Mouse (Mus musculus): ENCODE results near the gene Dus3l. TPM values are rescaled to one million over a fixed set of nuclear protein-coding genes. Genes with fewer than 3 reads are reported as not detected.

Gene Dus3l
- polyA plus RNA-seq, 1 experiment from 2014 or later = 31.7 TPM

- H3K4me2 ChIP-seq (ENCODE audit: low read depth, low read length) = no peak overlapping the region
- H3K4me3 ChIP-seq (ENCODE audit: low read length) = no peak overlapping the region
- ATAC-seq (replicated peaks; ENCODE audit: extremely low read depth, insufficient read depth, low FRiP score) = no peak
- 0 out of 2 replicates have a peak, but pooled peaks cover 5% of the 10 kb centered on the region for H3K9me3 ChIP-seq (replicated peaks; ENCODE audit: control insufficient read depth, low read length)
- peaks cover 29% of the 10 kb centered on the region for H3K4me1 ChIP-seq (ENCODE audit: control insufficient read depth, insufficient read depth, low read length)
- no peak overlapping the region for H3K27ac ChIP-seq (ENCODE audit: low read length)
- 64% methylated on average over 7 of the region's 7 CpGs for WGBS
- H3K36me3 ChIP-seq (ENCODE audit: control insufficient read depth, insufficient read depth) = no peaks in the 10 kb centered on the region
- H3K9ac ChIP-seq (ENCODE audit: low read length) = no peak overlapping the region
- H3K27me3 ChIP-seq (ENCODE audit: control insufficient read depth, insufficient read depth, low read length) = peaks cover 27% of the 10 kb centered on the region
These were observed 5.3 kb upstream of the Dus3l start for GRCm38 (mm10) chr17:56759261-56759660.

DNA sequence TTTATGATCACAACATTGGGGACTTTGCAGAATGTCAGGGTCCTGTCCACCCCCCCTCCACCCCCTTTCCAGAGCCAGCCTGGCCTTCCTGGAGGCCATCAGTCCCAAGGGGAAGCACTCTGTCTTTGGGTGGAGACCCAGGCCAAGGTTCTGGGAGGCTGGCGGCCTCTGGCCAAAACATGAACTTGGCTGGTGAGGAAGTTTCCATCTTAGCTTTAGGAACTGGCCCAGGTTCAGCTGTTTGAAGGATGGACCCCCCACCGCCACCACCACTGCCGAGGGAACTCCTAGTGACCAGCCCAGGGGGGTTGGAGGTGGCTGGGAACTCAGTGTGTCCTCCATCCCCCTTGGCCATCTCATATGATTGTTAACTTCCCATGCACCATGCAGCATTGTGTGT, 3.5 kb upstream of the Dus3l start:
- no peak for ATAC-seq (replicated peaks; ENCODE audit: extremely low read depth, insufficient read depth, low FRiP score)
- H3K27me3 ChIP-seq (ENCODE audit: control insufficient read depth, insufficient read depth, low read length) = peaks cover 9% of the 10 kb centered on the region
- no peak overlapping the region; the same call in 1 of the 2 replicates for H3K27ac ChIP-seq (ENCODE audit: low read length)
- H3K36me3 ChIP-seq (ENCODE audit: control insufficient read depth, insufficient read depth) = no peaks in the 10 kb centered on the region
- WGBS = 63% methylated on average over 3 of the region's 3 CpGs
- no peak overlapping the region for H3K4me2 ChIP-seq (ENCODE audit: low read depth, low read length)
- H3K4me1 ChIP-seq (ENCODE audit: control insufficient read depth, insufficient read depth, low read length) = peaks cover 34% of the 10 kb centered on the region
- no peak overlapping the region for H3K4me3 ChIP-seq (ENCODE audit: low read length)
- H3K9me3 ChIP-seq (replicated peaks; ENCODE audit: control insufficient read depth, low read length) = 0 out of 2 replicates have a peak, but pooled peaks cover 5% of the 10 kb centered on the region
- H3K9ac ChIP-seq (ENCODE audit: low read length) = no peak overlapping the region

DNA sequence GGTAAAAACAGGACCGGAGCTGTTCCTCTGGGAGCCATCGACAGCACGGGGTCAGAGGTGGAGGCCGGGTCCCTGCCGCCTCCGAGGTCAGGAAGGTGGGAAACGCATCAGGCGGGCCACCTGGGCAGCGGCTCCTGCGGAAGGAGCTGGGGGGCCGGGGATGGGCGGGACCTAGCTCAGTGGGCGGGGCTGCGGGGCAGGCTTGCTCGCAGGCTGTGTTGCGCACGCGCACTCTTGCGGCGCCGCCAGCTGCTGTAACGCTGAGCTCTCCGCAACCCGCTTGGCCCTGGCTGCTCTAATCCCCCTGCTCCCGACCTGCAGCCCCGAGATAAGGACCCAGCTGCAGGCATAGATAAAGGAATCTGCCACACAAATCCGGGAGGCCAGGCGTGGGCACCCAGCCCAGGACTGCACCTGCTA, 2.6 kb upstream of the Dus3l start:
- H3K4me3 ChIP-seq (ENCODE audit: low read length) = peak overlapping the region; percentile 55
- peak overlapping the region; percentile 78 for H3K4me2 ChIP-seq (ENCODE audit: low read depth, low read length)
- H3K36me3 ChIP-seq (ENCODE audit: control insufficient read depth, insufficient read depth) = peaks cover 4% of the 10 kb centered on the region
- H3K27ac ChIP-seq (ENCODE audit: low read length) = peak overlapping the region; percentile 89
- H3K27me3 ChIP-seq (ENCODE audit: control insufficient read depth, insufficient read depth, low read length) = peaks cover under 1% of the 10 kb centered on the region
- 0 out of 2 replicates have a peak, but pooled peaks cover 5% of the 10 kb centered on the region for H3K9me3 ChIP-seq (replicated peaks; ENCODE audit: control insufficient read depth, low read length)
- peaks cover 31% of the 10 kb centered on the region for H3K4me1 ChIP-seq (ENCODE audit: control insufficient read depth, insufficient read depth, low read length)
- H3K9ac ChIP-seq (ENCODE audit: low read length) = peak overlapping the region; percentile 72
- peak; percentile 37 for ATAC-seq (replicated peaks; ENCODE audit: extremely low read depth, insufficient read depth, low FRiP score)
- under 1% methylated on average over 27 of the region's 28 CpGs for WGBS

GRCm38 (mm10) chr17:56762769-56763731, 1.5 kb upstream of the Dus3l start:
- Histone ChIP-seq H3K27ac (ENCODE audit: low read length) (peak overlapping the region; percentile 89), H3K36me3 (ENCODE audit: control insufficient read depth, insufficient read depth) (peaks cover 13% of the 10 kb centered on the region), H3K27me3 (ENCODE audit: control insufficient read depth, insufficient read depth, low read length) (no peaks in the 10 kb centered on the region; the same call in 1 of the 2 replicates), H3K4me3 (ENCODE audit: low read length) (no peak overlapping the region), H3K9ac (ENCODE audit: low read length) (peak overlapping the region; percentile 72), H3K9me3 (replicated peaks; ENCODE audit: control insufficient read depth, low read length) (0 out of 2 replicates have a peak, but pooled peaks cover 5% of the 10 kb centered on the region), H3K4me2 (ENCODE audit: low read depth, low read length) (peak overlapping the region; percentile 78), H3K4me1 (ENCODE audit: control insufficient read depth, insufficient read depth, low read length) (peaks cover 25% of the 10 kb centered on the region)
- ATAC-seq (replicated peaks; ENCODE audit: extremely low read depth, insufficient read depth, low FRiP score) = no peak
- 39% methylated on average over 27 of the region's 27 CpGs for WGBS

DNA sequence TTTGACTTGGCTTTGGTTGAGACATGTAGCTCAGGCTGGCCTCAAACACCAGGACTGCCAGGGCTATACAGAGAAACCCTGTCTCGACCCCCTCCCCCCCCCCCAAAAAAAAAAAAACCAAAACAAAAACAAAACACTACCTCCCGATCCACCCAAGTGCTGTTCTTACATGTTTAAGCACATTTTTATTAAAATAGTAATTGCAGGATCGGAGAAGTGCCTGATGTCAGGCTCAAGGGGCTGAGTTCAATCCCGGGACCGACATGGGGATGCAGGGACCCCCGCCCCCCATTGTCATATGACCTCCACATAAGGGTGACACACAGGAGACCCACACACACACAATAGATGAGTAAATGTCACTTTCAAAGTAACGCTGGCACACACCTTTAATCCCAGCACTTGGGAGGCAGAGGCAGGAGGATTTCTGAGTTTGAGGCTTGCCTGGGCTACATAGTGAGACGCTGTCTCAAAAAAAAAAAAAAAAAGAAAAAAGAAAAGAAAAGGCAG, 761 bp upstream of the Dus3l start:
- WGBS = 68% methylated on average over 8 of the region's 8 CpGs
- Histone ChIP-seq H3K36me3 (ENCODE audit: control insufficient read depth, insufficient read depth) (peaks cover 21% of the 10 kb centered on the region), H3K27ac (ENCODE audit: low read length) (peak overlapping the region; percentile 99), H3K9ac (ENCODE audit: low read length) (peak overlapping the region; percentile 75), H3K9me3 (replicated peaks; ENCODE audit: control insufficient read depth, low read length) (0 out of 2 replicates have a peak, but pooled peaks cover 2% of the 10 kb centered on the region), H3K27me3 (ENCODE audit: control insufficient read depth, insufficient read depth, low read length) (no peaks in the 10 kb centered on the region), H3K4me1 (ENCODE audit: control insufficient read depth, insufficient read depth, low read length) (peaks cover 24% of the 10 kb centered on the region), H3K4me3 (ENCODE audit: low read length) (peak overlapping the region; percentile 91), H3K4me2 (ENCODE audit: low read depth, low read length) (peak overlapping the region; percentile 80)
- no peak for ATAC-seq (replicated peaks; ENCODE audit: extremely low read depth, insufficient read depth, low FRiP score)

DNA sequence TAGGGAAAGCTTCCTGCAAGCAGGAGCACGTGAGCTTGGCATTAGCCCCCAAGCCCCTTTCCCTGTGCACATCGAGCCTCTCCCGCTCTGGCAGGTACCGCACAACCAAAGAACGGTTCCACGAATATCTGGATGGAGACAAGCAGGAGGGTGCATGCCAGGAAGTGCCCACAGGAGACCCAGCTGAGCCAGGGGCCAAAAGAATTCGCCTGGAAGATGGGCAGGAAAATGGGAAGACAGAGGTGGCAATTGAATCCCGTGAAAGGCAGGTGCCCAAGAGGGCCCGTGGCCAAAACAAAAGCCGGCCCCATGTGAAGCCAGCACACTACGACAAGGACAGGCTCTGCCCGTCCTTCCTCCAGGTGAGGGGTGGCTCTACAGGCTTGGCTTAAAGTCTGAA, 874 bp downstream of the Dus3l start:
- ATAC-seq (replicated peaks; ENCODE audit: extremely low read depth, insufficient read depth, low FRiP score) = no peak
- H3K4me1 ChIP-seq (ENCODE audit: control insufficient read depth, insufficient read depth, low read length) = peaks cover 24% of the 10 kb centered on the region
- H3K9me3 ChIP-seq (replicated peaks; ENCODE audit: control insufficient read depth, low read length) = no peaks in the 10 kb centered on the region
- H3K27ac ChIP-seq (ENCODE audit: low read length) = peak overlapping the region; percentile 99
- H3K4me2 ChIP-seq (ENCODE audit: low read depth, low read length) = peak overlapping the region; percentile 80
- peaks cover 27% of the 10 kb centered on the region for H3K36me3 ChIP-seq (ENCODE audit: control insufficient read depth, insufficient read depth)
- H3K4me3 ChIP-seq (ENCODE audit: low read length) = peak overlapping the region; percentile 91
- no peaks in the 10 kb centered on the region for H3K27me3 ChIP-seq (ENCODE audit: control insufficient read depth, insufficient read depth, low read length)
- WGBS = 47% methylated on average over 12 of the region's 12 CpGs
- peak overlapping the region; percentile 95 for H3K9ac ChIP-seq (ENCODE audit: low read length)

DNA sequence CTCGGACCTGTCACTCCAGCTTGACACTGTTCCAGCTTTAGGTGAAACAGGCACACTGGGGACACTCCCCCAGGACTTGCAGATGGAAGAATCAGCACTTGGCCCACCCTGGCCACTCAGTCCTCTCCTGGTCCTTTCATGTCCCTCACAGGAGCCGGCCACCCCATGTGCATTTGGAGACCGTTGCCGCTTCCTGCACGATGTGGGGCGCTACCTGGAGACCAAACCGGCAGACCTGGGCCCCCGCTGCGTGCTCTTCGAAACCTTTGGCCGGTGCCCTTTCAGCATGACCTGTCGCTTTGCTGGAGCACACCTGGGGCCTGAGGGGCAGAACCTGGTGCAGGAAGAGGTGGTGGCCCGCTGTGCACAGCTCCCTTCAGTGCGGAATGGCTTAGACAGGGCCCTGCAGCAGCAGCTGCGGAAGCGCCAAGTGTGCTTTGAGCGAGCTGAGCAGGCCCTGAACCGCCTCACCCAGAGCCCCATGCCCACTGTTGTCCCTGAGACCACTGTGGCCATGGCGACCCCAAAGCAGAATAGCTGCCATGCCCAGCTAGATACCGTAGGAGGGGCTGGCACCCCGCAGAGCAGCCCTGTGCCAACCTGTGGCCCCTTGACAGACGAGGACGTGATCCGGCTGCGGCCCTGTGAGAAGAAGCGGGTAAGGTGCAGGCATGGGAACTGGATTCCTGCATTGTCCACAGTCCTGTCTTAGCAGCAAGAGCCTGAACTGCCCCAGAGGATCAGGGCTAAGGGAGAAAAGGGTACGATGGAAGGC, 2.3 kb downstream of the Dus3l start:
- Histone ChIP-seq H3K9ac (ENCODE audit: low read length) (no peak overlapping the region), H3K27ac (ENCODE audit: low read length) (no peak overlapping the region), H3K27me3 (ENCODE audit: control insufficient read depth, insufficient read depth, low read length) (no peaks in the 10 kb centered on the region), H3K36me3 (ENCODE audit: control insufficient read depth, insufficient read depth) (peaks cover 30% of the 10 kb centered on the region), H3K4me2 (ENCODE audit: low read depth, low read length) (no peak overlapping the region), H3K9me3 (replicated peaks; ENCODE audit: control insufficient read depth, low read length) (no peaks in the 10 kb centered on the region), H3K4me3 (ENCODE audit: low read length) (no peak overlapping the region), H3K4me1 (ENCODE audit: control insufficient read depth, insufficient read depth, low read length) (peaks cover 18% of the 10 kb centered on the region)
- ATAC-seq (replicated peaks; ENCODE audit: extremely low read depth, insufficient read depth, low FRiP score) = no peak
- WGBS = 95% methylated on average over 27 of the region's 27 CpGs

GRCm38 (mm10) chr17:56767531-56768135, 3.1 kb downstream of the Dus3l start:
- WGBS = 92% methylated on average over 29 of the region's 29 CpGs
- no peak for ATAC-seq (replicated peaks; ENCODE audit: extremely low read depth, insufficient read depth, low FRiP score)
- H3K4me3 ChIP-seq (ENCODE audit: low read length) = no peak overlapping the region
- H3K9ac ChIP-seq (ENCODE audit: low read length) = no peak overlapping the region
- no peak overlapping the region for H3K4me2 ChIP-seq (ENCODE audit: low read depth, low read length)
- H3K27me3 ChIP-seq (ENCODE audit: control insufficient read depth, insufficient read depth, low read length) = no peaks in the 10 kb centered on the region
- H3K9me3 ChIP-seq (replicated peaks; ENCODE audit: control insufficient read depth, low read length) = no peaks in the 10 kb centered on the region
- no peak overlapping the region for H3K27ac ChIP-seq (ENCODE audit: low read length)
- H3K4me1 ChIP-seq (ENCODE audit: control insufficient read depth, insufficient read depth, low read length) = peaks cover 12% of the 10 kb centered on the region
- peaks cover 30% of the 10 kb centered on the region for H3K36me3 ChIP-seq (ENCODE audit: control insufficient read depth, insufficient read depth)
